Mouse (Mus musculus) retina, postnatal 7 days (tissue): ENCODE measurements around the gene Rgs12.

Experiments used
- DNase-seq: peaks from one replicate; pipeline ENCODE4 v3.0.0-alpha.2; 2012; ENCODE audit warnings: low read depth, low spot score

Gene Rgs12

GRCm38 (mm10) chr5:34981734-34982133, 32.5 kb downstream of the Rgs12 start:
- no peak for DNase-seq

- no peak for DNase-seq
These were observed 35.7 kb downstream of the Rgs12 start for GRCm38 (mm10) chr5:34984933-34985332.

- DNase-seq = peak; percentile 46
These were observed 36.6 kb downstream of the Rgs12 start for GRCm38 (mm10) chr5:34985867-34986266.

GRCm38 (mm10) chr5:34987396-34987795, 38.2 kb downstream of the Rgs12 start:
- DNase-seq = no peak

DNA sequence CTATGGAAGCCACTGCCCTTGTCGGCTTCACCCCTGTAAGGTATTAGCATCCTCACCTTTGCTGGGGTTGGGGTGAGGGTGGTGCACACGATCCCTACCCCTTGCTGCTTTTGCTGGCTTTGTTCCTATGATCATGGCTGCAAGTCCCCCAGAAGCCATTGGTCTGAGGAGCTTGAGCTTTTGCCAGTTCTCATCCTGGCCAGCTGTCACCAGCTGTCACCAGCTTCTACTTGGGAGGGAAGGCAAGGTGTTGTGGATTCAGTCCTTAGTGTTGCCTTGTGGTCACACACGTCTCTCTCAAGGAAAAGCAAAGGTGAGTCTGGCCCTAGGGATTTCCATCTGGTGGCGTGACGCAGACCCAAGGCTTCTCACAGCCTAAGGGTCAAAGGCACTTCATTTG, 39.4 kb downstream of the Rgs12 start:
- DNase-seq = no peak

- DNase-seq = no peak
These were observed 40.1 kb downstream of the Rgs12 start for GRCm38 (mm10) chr5:34989321-34989772.

DNA sequence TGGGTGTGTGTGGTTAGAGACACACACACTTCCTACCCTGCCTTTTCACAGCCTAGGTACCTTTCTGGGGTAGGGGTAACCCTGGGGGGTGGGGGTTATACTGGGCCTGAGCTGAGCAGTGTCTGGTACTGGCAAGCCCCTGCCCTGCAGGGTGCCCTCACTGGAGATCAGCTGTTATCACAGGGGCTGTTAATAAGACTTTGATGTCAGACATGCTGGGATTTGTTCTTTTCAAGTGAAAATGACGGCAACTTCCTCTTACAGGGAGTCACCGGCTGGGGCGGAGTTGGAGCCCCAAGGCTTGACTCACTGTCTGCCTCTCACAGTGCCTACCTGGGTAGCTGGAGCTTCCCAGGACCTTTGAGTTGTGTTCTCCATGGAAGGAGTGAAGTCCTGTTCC, 49.5 kb downstream of the Rgs12 start:
- no peak for DNase-seq

DNA sequence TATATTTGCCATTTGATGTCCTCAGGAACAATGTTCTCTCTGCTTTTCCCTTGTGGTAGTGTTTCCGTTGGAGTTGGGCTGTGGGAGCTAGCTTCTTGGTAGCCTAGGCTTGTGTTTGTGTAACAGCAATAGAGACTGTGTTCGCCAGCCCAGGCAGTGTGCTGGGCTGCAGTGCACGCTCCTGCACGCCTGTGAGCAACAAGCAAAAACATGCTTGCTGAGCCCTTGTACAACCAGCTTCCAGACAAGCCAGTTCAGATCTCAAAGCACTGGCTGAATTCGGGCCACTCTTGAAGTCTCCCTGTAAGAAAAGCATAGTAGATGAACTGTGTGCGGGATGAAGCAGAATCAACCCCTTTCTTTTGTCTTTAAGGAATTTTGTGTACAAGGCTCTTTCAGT, 50.0 kb downstream of the Rgs12 start:
- no peak for DNase-seq

GRCm38 (mm10) chr5:35000323-35000722, 51.1 kb downstream of the Rgs12 start:
- no peak for DNase-seq

DNA sequence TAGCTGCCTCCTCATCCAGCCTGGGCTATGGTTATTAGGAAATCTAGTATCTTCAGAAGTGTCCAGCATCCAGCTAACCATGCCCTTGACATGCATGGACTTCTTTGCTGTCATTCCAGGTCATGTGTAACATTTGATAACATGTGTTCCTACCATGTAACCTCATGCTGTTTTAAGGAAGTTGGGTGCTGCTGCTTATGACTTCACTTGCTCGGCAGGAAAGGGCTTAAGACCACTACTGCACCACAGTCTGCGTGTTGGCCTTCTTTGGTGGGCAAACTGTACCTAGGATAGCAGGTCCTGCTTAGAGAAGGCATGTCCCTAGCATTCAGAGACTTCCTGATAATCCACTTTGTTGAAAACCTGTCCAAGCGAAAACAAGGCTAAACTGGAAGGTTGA, 51.9 kb downstream of the Rgs12 start:
- DNase-seq = no peak

- DNase-seq = no peak
These were observed 54.4 kb downstream of the Rgs12 start for GRCm38 (mm10) chr5:35003611-35004162.

- no peak for DNase-seq
These were observed 55.5 kb downstream of the Rgs12 start for GRCm38 (mm10) chr5:35004769-35005168.

- no peak for DNase-seq
These were observed 56.4 kb downstream of the Rgs12 start for GRCm38 (mm10) chr5:35005659-35006058.

DNA sequence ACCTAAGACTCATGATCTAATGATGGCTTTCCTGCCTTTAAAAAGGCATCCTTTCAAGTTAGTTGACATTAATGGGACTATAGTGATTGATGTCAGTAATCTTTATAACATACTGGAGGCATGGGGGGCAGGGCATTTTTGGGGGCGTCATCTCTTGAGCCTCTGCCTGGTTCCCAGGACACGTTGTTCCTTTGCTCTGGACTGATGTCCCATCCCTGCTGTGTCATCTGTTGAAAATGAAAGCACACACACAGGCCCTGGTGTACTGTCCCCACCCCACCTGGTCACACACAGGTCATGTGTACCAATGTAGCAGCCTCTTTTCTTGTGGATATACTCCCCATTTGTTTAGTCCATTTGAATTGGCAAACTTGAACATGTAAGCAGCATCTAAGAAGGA, 57.4 kb downstream of the Rgs12 start:
- DNase-seq = no peak

GRCm38 (mm10) chr5:35009163-35009562, 59.9 kb downstream of the Rgs12 start:
- DNase-seq = no peak

DNA sequence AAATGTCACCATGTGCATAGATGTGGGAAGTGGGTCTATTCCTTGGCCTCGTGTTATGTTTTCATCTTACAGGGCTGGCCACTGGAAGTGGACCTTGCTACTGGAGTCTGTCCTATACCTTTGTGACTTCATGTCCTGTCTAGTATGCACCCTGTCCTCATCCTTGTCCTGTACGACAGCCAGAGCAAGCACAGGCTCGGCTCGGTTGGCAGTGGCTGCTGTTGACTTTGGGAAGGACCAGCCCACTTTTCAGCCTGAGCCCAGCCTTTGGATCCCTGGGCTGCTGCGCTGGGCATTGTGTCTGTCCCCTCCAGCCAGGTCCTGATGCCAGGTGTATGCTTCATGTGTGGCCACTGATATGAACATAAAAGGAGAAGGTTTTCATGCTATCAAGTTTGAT, 61.4 kb downstream of the Rgs12 start:
- no peak for DNase-seq

DNA sequence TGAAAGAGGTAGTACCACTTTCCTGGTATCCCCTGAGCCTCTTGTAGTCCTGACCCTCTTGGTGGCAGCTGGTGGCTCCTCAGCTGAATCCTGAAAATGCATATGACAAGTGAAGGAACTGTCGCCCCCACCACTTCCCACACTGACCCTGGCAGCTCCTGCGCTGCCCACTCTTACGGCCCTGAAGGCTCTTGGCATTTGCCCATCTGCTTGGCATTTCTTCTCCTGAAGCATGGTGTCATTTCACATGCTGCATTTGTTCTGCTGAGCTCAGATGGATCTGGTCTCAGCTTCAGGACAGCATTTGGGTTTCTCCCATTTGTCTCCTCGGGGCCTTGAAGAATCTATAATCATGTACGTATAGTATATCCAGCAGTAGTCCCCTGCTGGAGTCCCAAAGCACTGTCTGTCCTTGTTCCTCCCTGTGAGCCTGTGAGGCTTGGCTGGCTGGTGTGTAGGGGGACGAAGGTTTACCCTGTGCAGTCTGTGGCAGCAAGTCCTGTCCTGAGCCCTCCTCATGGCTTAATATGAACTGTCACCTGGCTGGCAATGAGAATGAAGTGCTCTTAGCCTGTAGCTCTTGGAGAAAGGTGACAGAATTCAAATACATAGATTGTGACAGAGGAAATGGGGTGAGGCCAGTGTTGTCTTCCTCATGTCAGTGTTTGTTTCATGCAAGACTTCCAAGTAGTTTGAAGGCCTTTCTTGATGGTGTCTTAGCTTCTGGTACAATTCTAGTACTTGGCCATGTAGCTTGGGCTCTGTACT, 62.1 kb downstream of the Rgs12 start:
- no peak for DNase-seq

DNA sequence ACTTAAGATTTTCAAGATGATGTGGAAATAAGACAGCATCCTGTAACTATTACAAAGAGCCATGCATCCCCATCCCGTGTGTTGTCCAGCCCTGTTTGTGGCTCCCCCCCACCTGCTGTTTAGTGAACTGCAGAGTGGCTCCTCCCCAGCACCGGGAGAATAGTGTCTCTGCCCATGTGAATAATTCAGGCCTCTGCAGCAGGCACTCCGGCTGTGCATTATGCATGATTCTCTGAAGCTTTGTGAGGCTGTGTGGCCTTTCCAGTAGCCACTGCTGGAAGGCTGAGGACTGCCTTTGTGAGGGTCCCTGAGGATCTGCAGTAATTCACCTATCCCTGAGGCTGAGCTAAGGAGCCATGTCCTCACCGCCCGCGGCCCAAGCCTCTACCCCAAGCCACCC, 64.8 kb downstream of the Rgs12 start:
- no peak for DNase-seq

GRCm38 (mm10) chr5:35019673-35020300, 70.5 kb downstream of the Rgs12 start:
- DNase-seq = no peak

GRCm38 (mm10) chr5:35020410-35021241, 71.4 kb downstream of the Rgs12 start:
- no peak for DNase-seq

DNA sequence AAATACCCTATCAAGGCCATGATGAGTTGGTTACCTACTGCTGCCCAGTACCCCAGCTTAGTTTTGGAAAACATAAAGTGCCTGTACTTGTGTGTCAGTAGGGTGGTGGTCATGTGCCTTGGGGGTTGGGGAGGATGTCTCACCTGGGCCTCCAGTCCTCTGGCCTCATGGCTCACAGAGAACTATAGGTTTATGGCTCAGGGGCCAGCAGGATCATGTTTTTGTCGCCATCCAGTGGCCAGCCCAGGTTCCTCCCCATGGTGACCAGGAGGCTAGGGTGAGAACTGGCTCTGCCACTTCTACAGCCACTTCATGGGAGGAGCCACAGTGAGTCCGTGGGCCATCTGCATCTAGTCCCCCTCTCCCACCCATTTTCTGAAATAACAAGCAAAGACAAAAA, 75.7 kb downstream of the Rgs12 start:
- peak; percentile 32 for DNase-seq

DNA sequence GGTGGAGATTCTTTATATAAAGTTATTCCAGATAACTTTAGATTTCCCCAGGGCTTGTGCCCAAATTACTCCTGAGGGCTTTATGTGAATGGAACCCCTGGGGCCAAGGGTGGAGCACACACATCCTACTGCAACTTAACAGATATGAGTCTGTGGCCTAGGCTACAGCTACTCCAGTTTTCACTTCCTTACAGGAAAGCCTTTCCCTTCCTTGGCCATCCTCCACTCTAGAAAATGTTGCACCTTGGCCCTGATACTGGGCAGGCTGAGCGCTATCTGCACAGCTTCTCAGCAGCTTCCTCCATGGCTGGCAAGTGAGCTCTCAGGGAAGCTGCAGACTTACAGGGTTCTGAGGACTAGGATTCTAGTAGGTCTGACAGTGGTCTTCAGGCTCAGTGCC, 80.1 kb downstream of the Rgs12 start:
- DNase-seq = no peak
